Mouse (Mus musculus) embryonic facial prominence, embryonic 15.5 days (tissue): Measurements from ENCODE around the gene Slc41a3. TPM values are rescaled to one million over a fixed set of nuclear protein-coding genes. Genes with fewer than 3 reads are reported as not detected.

ENCODE experiments used
- ATAC-seq: fragments of 200-750 bp; cut with Nextera tagmentation; 2 replicates; pipeline ENCODE4 v1.8.0; 2017; ENCODE audit warnings: low read depth, moderate TSS enrichment; ENCODE audit not compliant: insufficient number of reproducible peaks, low FRiP score, low TSS enrichment
- H3K27ac ChIP-seq: fragments of 300-500 bp; sonication (generic); replicated peaks from 2 replicates; pipeline ENCODE4 v1.5.1; 2015; ENCODE audit warnings: mild to moderate bottlenecking, inconsistent platforms
- H3K27me3 ChIP-seq: fragments of 300-500 bp; sonication (generic); 2 replicates; pipeline ENCODE4 v1.6.1; 2015; ENCODE audit warnings: inconsistent platforms
- H3K36me3 ChIP-seq: fragments of 300-500 bp; sonication (generic); 2 replicates; pipeline ENCODE4 v1.6.1; 2015; ENCODE audit warnings: mild to moderate bottlenecking, inconsistent platforms
- H3K4me1 ChIP-seq: fragments of 300-500 bp; sonication (generic); 2 replicates; pipeline ENCODE4 v1.6.1; 2015; ENCODE audit warnings: inconsistent platforms
- H3K4me2 ChIP-seq: fragments of 300-500 bp; sonication (generic); replicated peaks from 2 replicates; pipeline ENCODE4 v1.6.1; 2015; ENCODE audit warnings: mild to moderate bottlenecking, inconsistent platforms
- H3K4me3 ChIP-seq: fragments of 300-500 bp; sonication (generic); replicated peaks from 2 replicates; pipeline ENCODE4 v1.5.1; 2015; ENCODE audit warnings: mild to moderate bottlenecking, inconsistent platforms
- H3K9ac ChIP-seq: fragments of 300-500 bp; sonication (generic); 2 replicates; pipeline ENCODE4 v1.6.1; 2015; ENCODE audit warnings: inconsistent platforms
- H3K9me3 ChIP-seq: fragments of 300-500 bp; sonication (generic); replicated peaks from 2 replicates; pipeline ENCODE4 v1.6.1; 2016; ENCODE audit warnings: inconsistent platforms
- WGBS: fragments of 180-500 bp; shearing (Covaris S2); methylation state at CpG from one replicate; pipeline ENCODE4 v1.1.7; 2015; 5-methylcytosine and 5-hydroxymethylcytosine counted together
- polyA plus RNA-seq: library from polyadenylated mRNA; unstranded; fragments of >200 nt; fragmentation: Nextera tagmentation; extraction: Ambion mirVana; gene quantifications from 2 replicates; pipeline ENCODE4 v1.2.1, GENCODE M21; 2015

Gene Slc41a3
- polyA plus RNA-seq, 1 experiment from 2014 or later = 6.1 TPM

DNA sequence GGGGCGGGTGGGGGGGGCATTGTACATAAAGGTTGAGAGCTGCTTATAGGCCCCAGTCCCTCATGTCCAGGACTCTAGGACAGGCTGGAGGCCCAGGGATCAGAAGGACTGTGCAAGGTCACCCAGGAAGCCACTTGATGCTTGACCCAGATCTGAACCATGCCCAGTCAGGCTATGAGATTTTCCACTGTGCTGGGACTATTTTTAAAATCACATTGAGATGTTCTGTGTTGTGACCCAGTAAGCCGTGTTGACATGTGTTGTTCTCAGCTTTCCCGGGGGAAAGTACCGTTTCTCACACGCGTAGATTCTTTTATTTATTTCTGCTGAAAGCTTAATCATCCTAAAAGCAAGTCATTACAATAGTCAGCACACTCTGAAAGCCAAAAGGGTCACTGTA, 11.5 kb downstream of the Slc41a3 start:
- Histone ChIP-seq H3K36me3 (no peaks in the 10 kb centered on the region), H3K4me3 (no peak overlapping the region), H3K27ac (no peak overlapping the region), H3K4me2 (no peak overlapping the region), H3K4me1 (0 out of 2 replicates have a peak, but pooled peaks cover 5% of the 10 kb centered on the region), H3K27me3 (no peaks in the 10 kb centered on the region), H3K9me3 (no peaks in the 10 kb centered on the region), H3K9ac (no peak overlapping the region)
- ATAC-seq = no peak
- 83% methylated on average over 6 of the region's 6 CpGs for WGBS

DNA sequence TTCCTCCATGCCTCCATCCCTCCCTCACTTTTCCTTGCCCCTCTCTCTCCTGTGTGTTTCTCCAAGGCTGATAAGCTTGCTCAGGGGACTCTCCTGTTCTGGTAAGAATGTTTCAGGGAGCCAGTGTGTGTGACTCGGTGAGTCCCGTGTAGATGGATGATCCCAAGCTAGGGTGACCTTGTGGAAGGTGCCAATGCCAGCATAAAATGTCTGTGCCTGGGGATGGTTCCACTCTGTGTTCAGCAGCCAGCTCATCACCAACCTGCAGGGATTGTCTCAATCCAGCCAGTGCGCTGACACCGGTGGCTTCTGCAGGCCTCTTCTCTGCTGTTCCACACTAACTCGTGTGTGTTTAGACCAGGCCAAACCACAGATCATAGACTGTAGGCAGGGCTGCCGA, 12.0 kb downstream of the Slc41a3 start:
- H3K27ac ChIP-seq = no peak overlapping the region
- H3K4me2 ChIP-seq = no peak overlapping the region
- ATAC-seq = no peak
- no peaks in the 10 kb centered on the region for H3K36me3 ChIP-seq
- H3K4me1 ChIP-seq = 0 out of 2 replicates have a peak, but pooled peaks cover 5% of the 10 kb centered on the region
- no peaks in the 10 kb centered on the region for H3K9me3 ChIP-seq
- H3K4me3 ChIP-seq = no peak overlapping the region
- 86% methylated on average over 6 of the region's 6 CpGs for WGBS
- no peak overlapping the region for H3K9ac ChIP-seq
- no peaks in the 10 kb centered on the region for H3K27me3 ChIP-seq

DNA sequence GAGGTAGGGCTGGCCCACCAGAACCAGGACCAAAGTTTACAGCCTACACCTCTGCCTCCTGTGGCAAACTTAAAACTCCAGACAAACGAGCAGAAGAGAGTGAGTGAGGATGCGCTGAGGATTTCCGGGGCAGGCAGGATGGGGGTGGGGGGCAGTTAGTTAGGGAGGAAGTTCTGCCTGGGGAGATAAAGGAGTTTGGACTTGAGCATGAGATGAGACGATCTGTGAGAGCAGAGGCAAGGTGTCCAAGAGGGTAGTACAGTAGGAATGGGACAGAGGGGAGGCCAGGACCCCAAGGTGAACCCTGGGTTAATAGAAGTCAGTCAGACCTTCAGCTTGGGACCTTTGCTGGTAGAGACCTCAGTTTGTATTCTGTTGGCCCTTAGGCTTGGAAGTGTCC, 13.7 kb downstream of the Slc41a3 start:
- Histone ChIP-seq H3K27ac (no peak overlapping the region), H3K4me1 (0 out of 2 replicates have a peak, but pooled peaks cover 5% of the 10 kb centered on the region), H3K4me3 (no peak overlapping the region), H3K27me3 (no peaks in the 10 kb centered on the region), H3K4me2 (no peak overlapping the region), H3K9ac (no peak overlapping the region), H3K36me3 (no peaks in the 10 kb centered on the region), H3K9me3 (no peaks in the 10 kb centered on the region)
- no peak for ATAC-seq
- 72% methylated on average over 4 of the region's 4 CpGs for WGBS

DNA sequence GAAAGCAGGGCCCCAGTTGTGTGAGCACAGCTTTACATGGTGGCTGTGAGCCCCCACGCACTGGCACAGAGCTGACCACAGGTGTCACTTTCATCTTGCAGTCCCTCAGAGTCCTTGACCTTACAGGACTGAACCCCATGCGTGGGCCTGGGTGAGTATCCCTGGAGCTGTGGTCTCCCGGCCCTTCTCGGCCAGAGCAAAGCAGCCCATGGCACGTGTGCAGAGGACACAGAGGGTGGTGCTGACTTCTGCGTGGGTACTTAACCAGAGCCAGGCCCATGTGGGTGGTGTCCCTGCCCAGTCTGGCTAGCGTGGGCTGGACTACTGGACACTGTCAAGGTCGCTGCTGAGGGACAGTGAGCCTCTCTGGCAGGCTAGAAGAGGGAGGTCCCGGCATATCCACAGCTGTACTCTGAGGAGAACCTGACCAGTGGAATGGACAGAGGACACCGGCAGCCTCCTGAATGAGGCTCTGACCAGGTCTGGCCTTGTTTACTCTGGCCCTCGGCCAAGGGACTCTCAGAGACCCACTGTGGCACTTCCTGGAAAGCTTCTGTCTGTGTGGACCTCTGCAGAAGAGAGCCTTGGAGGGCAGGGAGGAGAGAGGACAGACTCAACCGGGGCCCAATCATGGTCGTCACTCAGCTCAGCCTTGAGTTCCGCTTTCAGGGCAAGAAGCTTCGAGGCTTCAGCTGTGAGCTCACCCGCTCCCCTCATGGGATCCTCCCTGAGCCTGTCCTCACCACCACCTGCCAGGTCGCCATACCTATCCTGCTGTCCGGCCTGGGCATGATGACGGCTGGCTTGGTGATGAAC, 14.5 kb downstream of the Slc41a3 start:
- H3K36me3 ChIP-seq = no peaks in the 10 kb centered on the region
- H3K4me2 ChIP-seq = no peak overlapping the region
- no peak for ATAC-seq
- H3K4me1 ChIP-seq = 0 out of 2 replicates have a peak, but pooled peaks cover 5% of the 10 kb centered on the region
- WGBS = 76% methylated on average over 19 of the region's 19 CpGs
- no peak overlapping the region for H3K9ac ChIP-seq
- no peak overlapping the region for H3K4me3 ChIP-seq
- H3K9me3 ChIP-seq = no peaks in the 10 kb centered on the region
- H3K27me3 ChIP-seq = no peaks in the 10 kb centered on the region
- no peak overlapping the region for H3K27ac ChIP-seq

DNA sequence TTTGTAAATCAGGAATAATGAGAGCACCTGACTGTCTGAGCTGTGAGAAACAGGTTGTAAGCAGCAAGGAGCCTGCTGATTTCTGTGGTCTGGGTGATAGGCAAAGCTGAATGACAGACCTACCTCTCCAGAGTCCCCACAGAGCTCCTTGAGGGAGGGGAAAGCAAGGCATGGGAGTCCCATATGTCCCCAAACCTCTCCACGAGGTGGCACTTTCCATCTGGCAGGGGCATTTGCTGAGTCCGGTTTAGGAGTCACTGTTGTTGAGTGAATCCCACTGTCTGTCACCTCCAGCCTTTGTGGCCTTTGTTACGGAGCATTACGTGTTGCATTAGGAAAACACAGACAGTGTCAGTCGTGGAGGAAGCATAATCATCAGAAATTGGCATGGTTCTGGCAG, 15.4 kb downstream of the Slc41a3 start:
- Histone ChIP-seq H3K9ac (no peak overlapping the region), H3K36me3 (no peaks in the 10 kb centered on the region), H3K27ac (no peak overlapping the region), H3K9me3 (no peaks in the 10 kb centered on the region), H3K27me3 (no peaks in the 10 kb centered on the region), H3K4me1 (no peaks in the 10 kb centered on the region), H3K4me2 (no peak overlapping the region), H3K4me3 (no peak overlapping the region)
- 79% methylated on average over 5 of the region's 5 CpGs for WGBS
- ATAC-seq = no peak

DNA sequence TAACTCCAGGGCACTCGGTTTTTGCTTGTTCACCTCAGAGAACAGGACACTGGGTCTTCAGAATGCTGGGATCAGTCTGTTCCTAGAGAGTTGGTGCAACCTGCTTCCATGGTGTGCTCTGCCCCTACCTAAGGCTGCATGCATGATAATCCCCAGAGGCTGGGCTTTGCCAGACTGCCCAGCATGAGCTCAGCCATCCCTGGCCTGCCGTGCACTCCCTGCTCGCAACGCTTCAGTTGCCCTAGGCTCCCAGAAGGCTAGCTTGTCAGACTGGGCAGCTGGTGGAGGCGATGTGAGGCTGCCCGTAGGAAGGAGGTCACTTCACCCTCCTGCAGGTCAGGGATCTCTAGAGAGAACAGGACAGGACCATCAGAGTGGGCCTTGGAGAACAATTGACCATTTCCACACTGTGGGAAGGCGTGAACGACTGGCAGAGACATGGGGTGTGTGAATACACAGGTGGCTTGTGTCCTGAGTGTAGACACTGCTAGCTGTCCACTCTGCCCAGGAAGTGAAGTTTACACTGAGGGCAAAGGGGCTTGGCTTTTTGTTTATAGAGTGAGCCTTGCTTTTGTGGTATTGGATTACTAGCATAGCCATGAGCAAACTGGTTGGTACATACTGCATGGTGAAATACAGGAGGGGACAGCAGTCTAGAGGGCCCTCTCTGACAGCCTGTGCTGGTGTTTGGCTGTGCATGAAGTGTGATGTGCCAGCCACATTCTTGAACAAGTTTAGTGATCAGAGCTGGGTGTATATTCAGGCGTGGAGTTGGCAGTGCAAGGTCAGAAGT, 16.5 kb downstream of the Slc41a3 start:
- H3K4me1 ChIP-seq = no peaks in the 10 kb centered on the region
- H3K27me3 ChIP-seq = no peaks in the 10 kb centered on the region
- ATAC-seq = no peak
- H3K27ac ChIP-seq = no peak overlapping the region
- no peak overlapping the region for H3K9ac ChIP-seq
- H3K4me3 ChIP-seq = no peak overlapping the region
- WGBS = 46% methylated on average over 9 of the region's 9 CpGs
- no peak overlapping the region for H3K4me2 ChIP-seq
- H3K36me3 ChIP-seq = no peaks in the 10 kb centered on the region
- H3K9me3 ChIP-seq = no peaks in the 10 kb centered on the region

DNA sequence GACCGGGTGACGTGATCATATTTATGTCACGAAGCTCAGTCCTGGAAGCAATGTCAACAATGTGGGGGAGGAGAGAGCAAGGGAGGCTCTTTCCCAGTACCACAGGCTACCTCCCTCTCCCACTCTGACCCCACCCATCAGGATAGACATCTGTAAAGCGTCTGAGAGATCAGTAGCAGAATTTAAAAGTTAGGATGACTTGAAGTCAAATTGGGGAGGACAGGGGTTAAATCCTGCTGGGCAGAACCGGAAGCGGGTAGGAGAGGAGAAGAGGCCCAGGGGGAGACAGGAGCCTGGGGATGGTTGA, 17.0 kb downstream of the Slc41a3 start:
- Histone ChIP-seq H3K27me3 (no peaks in the 10 kb centered on the region), H3K4me2 (no peak overlapping the region), H3K9ac (no peak overlapping the region), H3K9me3 (no peaks in the 10 kb centered on the region), H3K27ac (no peak overlapping the region), H3K4me1 (no peaks in the 10 kb centered on the region), H3K4me3 (no peak overlapping the region), H3K36me3 (no peaks in the 10 kb centered on the region)
- WGBS = 67% methylated on average over 6 of the region's 6 CpGs
- ATAC-seq = no peak

DNA sequence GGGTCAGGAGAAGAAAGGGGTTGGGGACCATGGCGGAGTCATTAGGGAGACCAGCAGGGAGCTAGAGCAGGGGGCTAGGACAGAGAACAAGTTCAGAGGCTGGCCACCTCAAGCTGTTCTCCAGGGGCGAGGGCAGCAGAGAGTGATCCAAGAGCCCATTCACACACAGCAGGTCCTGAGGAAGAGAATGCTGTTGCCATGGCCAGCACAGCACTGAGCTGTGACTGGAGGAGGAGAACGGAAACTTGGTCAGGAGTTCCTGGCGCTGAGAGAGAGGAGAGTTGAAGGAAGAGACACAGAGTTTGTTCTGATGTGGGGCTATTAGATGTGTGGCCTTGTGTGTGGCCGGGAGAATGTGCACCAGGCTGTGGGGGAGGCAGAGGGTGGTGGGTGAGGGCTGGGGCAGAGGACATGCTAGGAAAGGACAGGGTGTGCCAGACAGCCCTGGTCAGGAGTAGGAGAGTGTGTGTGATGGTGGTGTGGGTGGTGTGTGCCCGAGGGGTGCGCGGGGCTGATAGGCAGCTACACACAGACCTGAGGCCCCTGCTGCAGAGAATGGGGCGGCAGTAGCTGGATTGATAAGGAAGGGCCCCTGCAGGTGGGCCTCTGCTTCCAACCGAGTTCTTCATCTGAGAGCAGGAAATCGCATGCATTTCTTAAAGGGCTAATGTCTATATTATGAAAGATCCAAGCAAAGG, 18.4 kb downstream of the Slc41a3 start:
- Histone ChIP-seq H3K4me1 (no peaks in the 10 kb centered on the region), H3K27me3 (no peaks in the 10 kb centered on the region), H3K4me2 (no peak overlapping the region), H3K27ac (no peak overlapping the region), H3K4me3 (no peak overlapping the region), H3K9me3 (no peaks in the 10 kb centered on the region), H3K9ac (no peak overlapping the region), H3K36me3 (no peaks in the 10 kb centered on the region)
- 57% methylated on average over 11 of the region's 11 CpGs for WGBS
- no peak for ATAC-seq

DNA sequence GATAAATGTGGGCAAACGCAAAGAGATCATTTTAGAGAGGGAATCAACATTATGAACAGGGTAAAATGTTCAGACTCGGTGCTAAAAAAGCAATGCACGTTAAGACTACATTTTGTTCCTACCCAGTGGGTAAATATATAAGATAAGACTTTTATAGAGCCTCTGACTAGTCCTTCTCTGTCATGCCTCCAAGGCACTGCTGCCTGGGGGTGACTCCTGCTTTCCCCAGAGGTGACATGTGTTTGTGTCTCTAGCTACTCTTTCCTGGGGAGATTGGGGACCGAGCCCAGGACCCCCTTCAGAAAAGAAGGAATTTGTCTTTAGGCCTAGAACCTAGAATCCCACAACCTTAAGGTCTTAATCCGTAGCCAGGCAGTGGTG, 18.9 kb downstream of the Slc41a3 start:
- Histone ChIP-seq H3K4me1 (no peaks in the 10 kb centered on the region), H3K9me3 (no peaks in the 10 kb centered on the region), H3K4me3 (no peak overlapping the region), H3K9ac (no peak overlapping the region), H3K27me3 (no peaks in the 10 kb centered on the region), H3K36me3 (no peaks in the 10 kb centered on the region), H3K4me2 (no peak overlapping the region), H3K27ac (no peak overlapping the region)
- no peak for ATAC-seq
- 76% methylated on average over 5 of the region's 5 CpGs for WGBS

DNA sequence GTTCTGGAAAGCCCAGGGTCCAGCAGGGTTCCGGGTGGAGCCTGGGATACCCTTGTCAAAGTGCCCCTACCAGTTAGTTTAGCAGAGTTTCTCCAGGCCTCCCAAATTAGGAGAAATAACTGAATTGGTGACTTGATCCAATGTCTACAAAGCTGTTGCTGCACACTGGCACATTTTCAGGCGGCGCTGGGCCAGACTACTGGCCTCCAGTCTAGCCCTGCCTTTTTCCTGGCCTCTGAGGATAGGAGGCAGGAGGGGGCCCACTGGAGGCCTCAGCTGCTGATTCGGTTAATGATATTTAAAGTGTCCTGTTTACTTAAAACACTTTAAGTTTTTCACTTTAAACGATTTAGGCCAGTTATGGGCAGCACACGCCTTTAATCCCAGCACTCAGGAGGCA, 19.7 kb downstream of the Slc41a3 start:
- Histone ChIP-seq H3K4me1 (no peaks in the 10 kb centered on the region), H3K4me3 (no peak overlapping the region), H3K9ac (no peak overlapping the region), H3K36me3 (no peaks in the 10 kb centered on the region), H3K9me3 (no peaks in the 10 kb centered on the region), H3K4me2 (no peak overlapping the region), H3K27ac (no peak overlapping the region), H3K27me3 (no peaks in the 10 kb centered on the region)
- ATAC-seq = no peak
- WGBS = 78% methylated on average over 6 of the region's 6 CpGs

DNA sequence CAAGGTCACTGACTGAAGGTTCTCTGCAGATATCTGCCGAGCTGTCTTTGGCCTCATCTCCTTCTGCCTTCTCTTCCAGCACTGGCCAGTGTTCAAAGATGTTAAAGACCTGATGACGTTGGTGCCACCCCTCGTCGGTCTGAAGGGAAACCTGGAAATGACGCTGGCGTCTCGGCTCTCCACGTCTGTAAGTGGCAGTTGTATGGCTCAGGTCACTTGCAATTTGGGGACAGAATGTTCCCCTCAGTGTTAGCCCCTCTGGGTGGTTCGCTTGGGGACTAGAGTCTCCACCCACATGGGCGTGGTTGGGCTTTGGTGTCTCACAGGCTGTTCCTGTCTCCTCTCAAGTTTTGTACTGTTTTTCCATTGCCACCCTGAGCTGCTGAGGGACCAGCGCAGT, 20.2 kb downstream of the Slc41a3 start:
- 75% methylated on average over 11 of the region's 11 CpGs for WGBS
- no peak for ATAC-seq
- Histone ChIP-seq H3K9ac (no peak overlapping the region), H3K36me3 (no peaks in the 10 kb centered on the region), H3K27ac (no peak overlapping the region), H3K4me1 (no peaks in the 10 kb centered on the region), H3K27me3 (no peaks in the 10 kb centered on the region), H3K4me2 (no peak overlapping the region), H3K9me3 (no peaks in the 10 kb centered on the region), H3K4me3 (no peak overlapping the region)
